Mouse (Mus musculus) midbrain, postnatal 0 days (tissue): ENCODE measurements around the gene Gm11027. TPM values are rescaled to one million over a fixed set of nuclear protein-coding genes. Genes with fewer than 3 reads are reported as not detected.

Experiments used
- ATAC-seq: fragments of 200-750 bp; cut with Nextera tagmentation; 2 replicates; pipeline ENCODE4 v1.8.0; 2017; ENCODE audit warnings: moderate number of reproducible peaks, mild to moderate bottlenecking, moderate TSS enrichment, moderate library complexity; ENCODE audit not compliant: low FRiP score
- DNase-seq: peaks from one replicate; pipeline ENCODE4 v3.0.0-alpha.2; 2015; ENCODE audit warnings: low spot score
- H3K27ac ChIP-seq: fragments of 300-500 bp; sonication (generic); 2 replicates; pipeline ENCODE4 v1.5.1; 2014; ENCODE audit warnings: low read depth, mild to moderate bottlenecking, low read length, mixed read lengths
- H3K27me3 ChIP-seq: fragments of 300-500 bp; sonication (generic); 2 replicates; pipeline ENCODE4 v1.6.1; 2014; ENCODE audit warnings: low read length, control low read depth, mixed read lengths; ENCODE audit not compliant: insufficient read depth
- H3K36me3 ChIP-seq: fragments of 300-500 bp; sonication (generic); 2 replicates; pipeline ENCODE4 v1.6.1; 2014; ENCODE audit warnings: low read length, control low read depth, mixed read lengths; ENCODE audit not compliant: insufficient read depth
- H3K4me1 ChIP-seq: fragments of 300-500 bp; sonication (generic); 2 replicates; pipeline ENCODE4 v1.6.1; 2014; ENCODE audit warnings: mild to moderate bottlenecking, control low read depth, antibody characterized with exemption, low read length, mixed read lengths; ENCODE audit not compliant: insufficient read depth
- H3K4me2 ChIP-seq: fragments of 300-500 bp; sonication (generic); 2 replicates; pipeline ENCODE4 v1.6.1; 2014; ENCODE audit warnings: low read depth, mild to moderate bottlenecking, low read length, mixed read lengths; ENCODE audit not compliant: poor library complexity, severe bottlenecking
- H3K4me3 ChIP-seq: fragments of 300-500 bp; sonication (generic); 2 replicates; pipeline ENCODE4 v1.5.1; 2014; ENCODE audit warnings: low read depth, mild to moderate bottlenecking, low read length, moderate library complexity
- H3K9ac ChIP-seq: fragments of 300-500 bp; sonication (generic); replicated peaks from 2 replicates; pipeline ENCODE4 v1.6.1; 2014; ENCODE audit warnings: mild to moderate bottlenecking, low read length, moderate library complexity, mixed read lengths; ENCODE audit not compliant: poor library complexity, severe bottlenecking
- H3K9me3 ChIP-seq: fragments of 300-500 bp; sonication (generic); 2 replicates; pipeline ENCODE4 v1.6.1; 2016; ENCODE audit warnings: low read length, control low read depth
- CTCF ChIP-seq: IDR thresholded peaks from 2 replicates; pipeline ENCODE4 v1.5.1; 2016; ENCODE audit warnings: antibody characterized with exemption, mild to moderate bottlenecking
- WGBS: fragments of 180-500 bp; shearing (Covaris S2); extraction: QIAGEN DNeasy Blood & Tissue Kit; methylation state at CpG from one replicate; pipeline ENCODE4 v1.1.7; 2014; 5-methylcytosine and 5-hydroxymethylcytosine counted together
- polyA plus RNA-seq: library from polyadenylated mRNA; unstranded; fragments of >200 nt; fragmentation: Nextera tagmentation; extraction: Ambion mirVana; gene quantifications from 2 replicates; pipeline ENCODE4 v1.2.1, GENCODE M21; 2015
- total RNA-seq: library from RNA; depleted of rRNA; stranded (reverse); fragments of >200 nt; gene quantifications from 2 replicates; pipeline ENCODE4 v1.2.3, GENCODE M21; 2014

The Gm11027 gene
- total and polyA plus RNA-seq, 2 experiments from 2014 or later, result not detected

- ATAC-seq (no peak), DNase-seq (no peak)
- Histone ChIP-seq H3K4me1 (no peaks in the 10 kb centered on the region), H3K9ac (no peak overlapping the region), H3K27me3 (no peaks in the 10 kb centered on the region), H3K4me2 (no peak overlapping the region), H3K9me3 (no peaks in the 10 kb centered on the region), H3K27ac (no peak overlapping the region), H3K36me3 (peaks cover 13% of the 10 kb centered on the region; the same call in 1 of the 2 replicates), H3K4me3 (no peak overlapping the region)
- WGBS, result 90% methylated on average over 3 of the region's 3 CpGs
- no peak for TF ChIP-seq CTCF
These were observed 38.5 kb upstream of the Gm11027 start for GRCm38 (mm10) chr12:116236658-116237057.

- H3K36me3 ChIP-seq, result peaks cover 16% of the 10 kb centered on the region; the same call in 1 of the 2 replicates
- TF ChIP-seq CTCF, result no peak
- H3K4me3 ChIP-seq, result no peak overlapping the region
- H3K4me1 ChIP-seq, result no peaks in the 10 kb centered on the region
- DNase-seq (no peak), ATAC-seq (no peak)
- H3K9ac ChIP-seq, result no peak overlapping the region
- H3K27me3 ChIP-seq, result no peaks in the 10 kb centered on the region
- H3K27ac ChIP-seq, result no peak overlapping the region
- no peaks in the 10 kb centered on the region for H3K9me3 ChIP-seq
- H3K4me2 ChIP-seq, result no peak overlapping the region
These were observed 36.8 kb upstream of the Gm11027 start for GRCm38 (mm10) chr12:116238370-116238769.

- no peaks in the 10 kb centered on the region for H3K27me3 ChIP-seq
- no peak overlapping the region for H3K27ac ChIP-seq
- DNase-seq (no peak), ATAC-seq (no peak)
- H3K4me2 ChIP-seq, result no peak overlapping the region
- 91% methylated on average over 3 of the region's 3 CpGs for WGBS
- H3K4me3 ChIP-seq, result no peak overlapping the region
- H3K9ac ChIP-seq, result no peak overlapping the region
- H3K4me1 ChIP-seq, result no peaks in the 10 kb centered on the region
- peaks cover 16% of the 10 kb centered on the region; the same call in 1 of the 2 replicates for H3K36me3 ChIP-seq
- no peaks in the 10 kb centered on the region for H3K9me3 ChIP-seq
- TF ChIP-seq CTCF, result no peak
These were observed 36.4 kb upstream of the Gm11027 start for GRCm38 (mm10) chr12:116238803-116239202.

GRCm38 (mm10) chr12:116244601-116245000, 30.6 kb upstream of the Gm11027 start:
- DNase-seq, result no peak
- Histone ChIP-seq H3K4me2 (no peak overlapping the region), H3K27ac (no peak overlapping the region), H3K27me3 (no peaks in the 10 kb centered on the region), H3K9ac (no peak overlapping the region), H3K4me3 (no peak overlapping the region), H3K9me3 (no peaks in the 10 kb centered on the region), H3K36me3 (peaks cover 41% of the 10 kb centered on the region; the same call in 1 of the 2 replicates), H3K4me1 (no peaks in the 10 kb centered on the region)
- no peak for ATAC-seq
- WGBS, result 85% methylated on average over 1 of the region's 1 CpGs
- TF ChIP-seq CTCF, result no peak

DNA sequence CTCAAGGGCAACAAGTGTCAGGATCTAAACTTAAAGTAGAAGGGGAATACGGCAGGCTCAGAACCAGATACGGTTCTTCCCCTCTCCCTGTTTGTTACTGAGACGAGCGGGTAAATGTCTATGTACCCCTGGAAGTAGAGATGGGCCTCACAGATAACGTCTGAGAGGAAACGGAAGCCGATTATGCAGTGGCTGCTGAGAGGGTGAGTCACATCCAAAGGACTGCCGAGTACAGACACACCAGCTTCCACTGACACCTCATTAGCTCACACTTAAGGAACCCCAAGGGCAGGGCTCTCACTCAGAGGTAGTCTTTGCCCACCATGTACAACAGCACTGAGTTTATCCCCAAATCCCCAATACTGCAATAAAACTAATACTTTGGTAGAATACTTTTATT, 20.5 kb upstream of the Gm11027 start:
- Histone ChIP-seq H3K4me3 (no peak overlapping the region), H3K27me3 (no peaks in the 10 kb centered on the region), H3K27ac (no peak overlapping the region), H3K36me3 (peaks cover 11% of the 10 kb centered on the region), H3K4me1 (no peaks in the 10 kb centered on the region), H3K9ac (no peak overlapping the region), H3K9me3 (no peaks in the 10 kb centered on the region), H3K4me2 (no peak overlapping the region)
- no peak for ATAC-seq
- 78% methylated on average over 8 of the region's 8 CpGs for WGBS
- TF ChIP-seq CTCF, result no peak
- no peak for DNase-seq

DNA sequence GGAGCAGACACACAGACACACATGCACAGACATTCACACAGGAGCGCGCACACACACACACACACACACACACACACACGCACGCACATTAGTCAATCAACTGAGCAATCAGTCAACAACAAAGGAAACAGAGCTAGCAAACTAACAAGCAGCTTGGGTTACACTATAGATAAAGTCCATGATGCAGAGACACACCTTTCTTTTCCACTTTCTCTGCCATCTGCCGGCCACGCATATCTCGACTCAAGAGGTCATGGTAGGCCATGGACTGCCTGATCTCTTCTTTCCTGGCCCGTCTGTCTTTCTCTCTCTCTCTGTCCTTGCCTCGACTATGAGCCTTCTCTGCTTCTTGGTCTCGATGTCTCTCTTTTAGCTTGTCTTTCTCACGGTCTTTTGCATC, 19.6 kb upstream of the Gm11027 start:
- H3K4me2 ChIP-seq, result no peak overlapping the region
- ATAC-seq, result no peak

More for the DNA sequence above, 19.6 kb upstream of the Gm11027 start:
- H3K9me3 ChIP-seq, result no peaks in the 10 kb centered on the region
- WGBS, result 92% methylated on average over 11 of the region's 11 CpGs
- DNase-seq, result no peak
- no peak overlapping the region for H3K4me3 ChIP-seq
- H3K4me1 ChIP-seq, result no peaks in the 10 kb centered on the region
- TF ChIP-seq CTCF, result no peak
- no peaks in the 10 kb centered on the region for H3K27me3 ChIP-seq
- H3K27ac ChIP-seq, result no peak overlapping the region
- H3K36me3 ChIP-seq, result peaks cover 11% of the 10 kb centered on the region
- H3K9ac ChIP-seq, result no peak overlapping the region
